Mouse (Mus musculus) natural killer cell, adult 2 months (primary cell): Measurements from ENCODE around the gene Dusp23.
A peak's percentile ranks its signal among the peaks of the same experiment; 100 is the strongest.

Experiments
- DNase-seq, 2 experiments: peaks; one replicate each; pipeline ENCODE4 v3.0.0; 2022; ENCODE audit warnings: low spot score in 2 of 2

Gene Dusp23

GRCm38 (mm10) chr1:172632451-172633326 is at the start of gene Dusp23:
Dusp23 (minus strand) TSS chr1:172632962.
- peak; percentile 94 to 95 for DNase-seq

GRCm38 (mm10) chr1:172680742-172681141 is 48.0 kb upstream of the Dusp23 start:
- no peak for DNase-seq

GRCm38 (mm10) chr1:172670716-172671115 is 38.0 kb upstream of the Dusp23 start:
- DNase-seq: no peak

GRCm38 (mm10) chr1:172667597-172667996 is 34.8 kb upstream of the Dusp23 start:
- DNase-seq: no peak

GRCm38 (mm10) chr1:172665457-172665856 is 32.7 kb upstream of the Dusp23 start:
- DNase-seq: no peak

GRCm38 (mm10) chr1:172659688-172660087 is 26.9 kb upstream of the Dusp23 start:
- DNase-seq: no peak

- no peak for DNase-seq
Measured at GRCm38 (mm10) chr1:172657266-172657665, 24.5 kb upstream of the Dusp23 start.

GRCm38 (mm10) chr1:172653900-172654299 is 21.1 kb upstream of the Dusp23 start:
- DNase-seq: no peak

GRCm38 (mm10) chr1:172652040-172652662 is 19.4 kb upstream of the Dusp23 start:
- DNase-seq: no peak

- no peak for DNase-seq
Measured at GRCm38 (mm10) chr1:172651288-172651987, 18.7 kb upstream of the Dusp23 start.

GRCm38 (mm10) chr1:172650519-172651287 is 17.9 kb upstream of the Dusp23 start:
- DNase-seq: no peak

- DNase-seq: no peak
Measured at GRCm38 (mm10) chr1:172649396-172649795, 16.6 kb upstream of the Dusp23 start.

GRCm38 (mm10) chr1:172647236-172647635 is 14.5 kb upstream of the Dusp23 start:
- DNase-seq: no peak

- no peak for DNase-seq
Measured at GRCm38 (mm10) chr1:172638781-172639180, 6.0 kb upstream of the Dusp23 start.

GRCm38 (mm10) chr1:172637801-172638200 is 5.0 kb upstream of the Dusp23 start:
- no peak for DNase-seq

- no peak for DNase-seq
Measured at GRCm38 (mm10) chr1:172636266-172636665, 3.5 kb upstream of the Dusp23 start.

GRCm38 (mm10) chr1:172635258-172635657 is 2.5 kb upstream of the Dusp23 start:
- no peak for DNase-seq

- no peak for DNase-seq
Measured at GRCm38 (mm10) chr1:172634136-172634535, 1.4 kb upstream of the Dusp23 start.

- DNase-seq: no peak
Measured at GRCm38 (mm10) chr1:172631721-172632120, 1.0 kb downstream of the Dusp23 start.

GRCm38 (mm10) chr1:172629831-172630230 is 2.9 kb downstream of the Dusp23 start:
- DNase-seq: no peak

- no peak for DNase-seq
Measured at GRCm38 (mm10) chr1:172626306-172626705, 6.5 kb downstream of the Dusp23 start.

- no peak for DNase-seq
Measured at GRCm38 (mm10) chr1:172624081-172624480, 8.7 kb downstream of the Dusp23 start.
